Mouse (Mus musculus) intestine, postnatal 0 days (tissue): ENCODE data around the gene Klhdc8a. TPM values are rescaled to one million over a fixed set of nuclear protein-coding genes. Genes with fewer than 3 reads are reported as not detected.

Experiments used
- ATAC-seq: fragments of 200-750 bp; cut with Nextera tagmentation; 2 replicates; pipeline ENCODE4 v1.8.0; 2017; ENCODE audit warnings: mild to moderate bottlenecking, moderate TSS enrichment, moderate library complexity
- H3K27ac ChIP-seq: fragments of 300-500 bp; sonication (generic); 2 replicates; pipeline ENCODE4 v1.5.1; 2014; ENCODE audit warnings: mild to moderate bottlenecking, low read depth, low read length, moderate library complexity
- H3K27me3 ChIP-seq: fragments of 300-500 bp; sonication (generic); replicated peaks from 2 replicates; pipeline ENCODE4 v1.6.1; 2014; ENCODE audit warnings: low read length, mixed read lengths; ENCODE audit not compliant: control insufficient read depth, insufficient read depth
- H3K36me3 ChIP-seq: fragments of 300-500 bp; sonication (generic); 2 replicates; pipeline ENCODE4 v1.6.1; 2014; ENCODE audit warnings: mild to moderate bottlenecking, moderate library complexity; ENCODE audit not compliant: control insufficient read depth, insufficient read depth
- H3K4me1 ChIP-seq: fragments of 300-500 bp; sonication (generic); replicated peaks from 2 replicates; pipeline ENCODE4 v1.6.1; 2014; ENCODE audit warnings: antibody characterized with exemption, low read length, mixed read lengths; ENCODE audit not compliant: control insufficient read depth, insufficient read depth
- H3K4me2 ChIP-seq: fragments of 300-500 bp; sonication (generic); replicated peaks from 2 replicates; pipeline ENCODE4 v1.6.1; 2014; ENCODE audit warnings: low read depth, mild to moderate bottlenecking, moderate library complexity
- H3K4me3 ChIP-seq: fragments of 300-500 bp; sonication (generic); 2 replicates; pipeline ENCODE4 v1.5.1; 2014; ENCODE audit warnings: low read depth, low read length
- H3K9ac ChIP-seq: fragments of 300-500 bp; sonication (generic); 2 replicates; pipeline ENCODE4 v1.6.1; 2014; ENCODE audit warnings: mild to moderate bottlenecking, low read depth, low read length
- H3K9me3 ChIP-seq: fragments of 300-500 bp; sonication (generic); 2 replicates; pipeline ENCODE4 v1.6.1; 2016; ENCODE audit warnings: mixed run types; ENCODE audit not compliant: control insufficient read depth
- CTCF ChIP-seq: sonication (generic); IDR thresholded peaks from 2 replicates; pipeline ENCODE4 v1.5.1; 2016; ENCODE audit warnings: low read depth, mild to moderate bottlenecking, control low read depth, antibody characterized with exemption, moderate library complexity
- WGBS: fragments of 180-500 bp; shearing (Covaris S2); extraction: QIAGEN DNeasy Blood & Tissue Kit; methylation state at CpG from one replicate; pipeline ENCODE4 v1.1.7; 2014; 5-methylcytosine and 5-hydroxymethylcytosine counted together
- polyA plus RNA-seq: library from polyadenylated mRNA; unstranded; fragments of >200 nt; fragmentation: Nextera tagmentation; extraction: Ambion mirVana; gene quantifications from 2 replicates; pipeline ENCODE4 v1.2.1, GENCODE M21; 2015

Klhdc8a gene
- polyA plus RNA-seq, 1 experiment from 2014 or later, result 0.51 TPM

GRCm38 (mm10) chr1:132287445-132287844 lies 11.0 kb upstream of the Klhdc8a start:
- Histone ChIP-seq H3K27me3 (no peaks in the 10 kb centered on the region), H3K4me3 (no peak overlapping the region), H3K27ac (no peak overlapping the region), H3K4me1 (0 out of 2 replicates have a peak, but pooled peaks cover 3% of the 10 kb centered on the region), H3K9ac (no peak overlapping the region), H3K36me3 (no peaks in the 10 kb centered on the region), H3K4me2 (no peak overlapping the region), H3K9me3 (no peaks in the 10 kb centered on the region)
- no peak for TF ChIP-seq CTCF
- 77% methylated on average over 2 of the region's 2 CpGs for WGBS
- ATAC-seq, result no peak

GRCm38 (mm10) chr1:132287991-132288451 lies 10.4 kb upstream of the Klhdc8a start:
- ATAC-seq, result no peak
- TF ChIP-seq CTCF, result peak; percentile 36; the same call in 1 of the 2 replicates
- 29% methylated on average over 11 of the region's 11 CpGs for WGBS
- no peak overlapping the region for H3K9ac ChIP-seq
- H3K36me3 ChIP-seq, result no peaks in the 10 kb centered on the region
- no peaks in the 10 kb centered on the region for H3K9me3 ChIP-seq
- no peak overlapping the region for H3K27ac ChIP-seq
- no peaks in the 10 kb centered on the region for H3K27me3 ChIP-seq
- H3K4me2 ChIP-seq, result no peak overlapping the region
- 0 out of 2 replicates have a peak, but pooled peaks cover 7% of the 10 kb centered on the region for H3K4me1 ChIP-seq
- no peak overlapping the region for H3K4me3 ChIP-seq

GRCm38 (mm10) chr1:132289965-132290364 lies 8.5 kb upstream of the Klhdc8a start:
- no peak for TF ChIP-seq CTCF
- H3K9ac ChIP-seq, result no peak overlapping the region
- H3K4me2 ChIP-seq, result no peak overlapping the region
- H3K27me3 ChIP-seq, result no peaks in the 10 kb centered on the region
- no peak for ATAC-seq
- no peaks in the 10 kb centered on the region for H3K9me3 ChIP-seq
- no peak overlapping the region for H3K27ac ChIP-seq
- WGBS, result 81% methylated on average over 6 of the region's 6 CpGs
- H3K36me3 ChIP-seq, result no peaks in the 10 kb centered on the region
- H3K4me3 ChIP-seq, result no peak overlapping the region
- H3K4me1 ChIP-seq, result 0 out of 2 replicates have a peak, but pooled peaks cover 7% of the 10 kb centered on the region

GRCm38 (mm10) chr1:132290921-132291675 lies 7.3 kb upstream of the Klhdc8a start:
- H3K4me2 ChIP-seq, result no peak overlapping the region
- H3K9ac ChIP-seq, result no peak overlapping the region
- H3K4me1 ChIP-seq, result 0 out of 2 replicates have a peak, but pooled peaks cover 7% of the 10 kb centered on the region
- peak; percentile 17; the same call in 1 of the 2 replicates for TF ChIP-seq CTCF
- H3K27ac ChIP-seq, result no peak overlapping the region
- no peak overlapping the region for H3K4me3 ChIP-seq
- no peaks in the 10 kb centered on the region for H3K27me3 ChIP-seq
- WGBS, result 61% methylated on average over 11 of the region's 11 CpGs
- no peak for ATAC-seq
- no peaks in the 10 kb centered on the region for H3K9me3 ChIP-seq
- no peaks in the 10 kb centered on the region for H3K36me3 ChIP-seq

- 55% methylated on average over 4 of the region's 4 CpGs for WGBS
- no peak for TF ChIP-seq CTCF
- Histone ChIP-seq H3K9me3 (no peaks in the 10 kb centered on the region), H3K27ac (no peak overlapping the region), H3K9ac (no peak overlapping the region), H3K4me3 (no peak overlapping the region), H3K4me2 (no peak overlapping the region), H3K4me1 (0 out of 2 replicates have a peak, but pooled peaks cover 7% of the 10 kb centered on the region), H3K36me3 (no peaks in the 10 kb centered on the region), H3K27me3 (no peaks in the 10 kb centered on the region)
- no peak for ATAC-seq
These were observed 6.7 kb upstream of the Klhdc8a start for GRCm38 (mm10) chr1:132291706-132292105.

GRCm38 (mm10) chr1:132292318-132293129 lies 5.9 kb upstream of the Klhdc8a start:
- Histone ChIP-seq H3K4me2 (peak overlapping the region; percentile 21; the same call in 1 of the 2 replicates), H3K4me3 (no peak overlapping the region), H3K4me1 (0 out of 2 replicates have a peak, but pooled peaks cover 7% of the 10 kb centered on the region), H3K9ac (no peak overlapping the region), H3K27ac (no peak overlapping the region), H3K9me3 (no peaks in the 10 kb centered on the region), H3K27me3 (no peaks in the 10 kb centered on the region), H3K36me3 (no peaks in the 10 kb centered on the region)
- WGBS, result 31% methylated on average over 21 of the region's 21 CpGs
- peak; percentile 58 for TF ChIP-seq CTCF
- 0 out of 2 replicates have a peak, but pooled peaks have one; percentile 37 for ATAC-seq
